Mouse (Mus musculus) cortical plate, adult 2 months (tissue): ENCODE measurements around the gene Ints5.
A peak's percentile ranks its signal among the peaks of the same experiment; 100 is the strongest.

Source experiments
- CTCF ChIP-seq: fragments of 200-500 bp; IDR thresholded peaks from 2 replicates; pipeline ENCODE4 v1.5.1; 2011; ENCODE audit warnings: mild to moderate bottlenecking, control low read depth, low read length; ENCODE audit not compliant: insufficient read depth; ENCODE audit errors: extremely low read depth
- POLR2A ChIP-seq: fragments of 200-500 bp; IDR thresholded peaks from 2 replicates; pipeline ENCODE4 v1.6.1; 2011; ENCODE audit warnings: mild to moderate bottlenecking, low read length, control low read depth; ENCODE audit not compliant: insufficient read depth; ENCODE audit errors: extremely low read depth

- TF ChIP-seq CTCF (no peak), POLR2A (peak; percentile 72; the same call in 1 of the 2 replicates)
Measured at GRCm38 (mm10) chr19:8897865-8898495, 5.2 kb downstream of the Ints5 start, which contains the start of gene Ganab.
